Mouse (Mus musculus) liver, adult (tissue): ENCODE results near the gene Abhd5.

Experiments used
- GATA4 ChIP-seq: IDR thresholded peaks from 2 replicates; pipeline ENCODE4 v1.6.1; 2014; ENCODE audit warnings: mild to moderate bottlenecking, low read length; ENCODE audit not compliant: insufficient replicate concordance

Gene Abhd5

DNA sequence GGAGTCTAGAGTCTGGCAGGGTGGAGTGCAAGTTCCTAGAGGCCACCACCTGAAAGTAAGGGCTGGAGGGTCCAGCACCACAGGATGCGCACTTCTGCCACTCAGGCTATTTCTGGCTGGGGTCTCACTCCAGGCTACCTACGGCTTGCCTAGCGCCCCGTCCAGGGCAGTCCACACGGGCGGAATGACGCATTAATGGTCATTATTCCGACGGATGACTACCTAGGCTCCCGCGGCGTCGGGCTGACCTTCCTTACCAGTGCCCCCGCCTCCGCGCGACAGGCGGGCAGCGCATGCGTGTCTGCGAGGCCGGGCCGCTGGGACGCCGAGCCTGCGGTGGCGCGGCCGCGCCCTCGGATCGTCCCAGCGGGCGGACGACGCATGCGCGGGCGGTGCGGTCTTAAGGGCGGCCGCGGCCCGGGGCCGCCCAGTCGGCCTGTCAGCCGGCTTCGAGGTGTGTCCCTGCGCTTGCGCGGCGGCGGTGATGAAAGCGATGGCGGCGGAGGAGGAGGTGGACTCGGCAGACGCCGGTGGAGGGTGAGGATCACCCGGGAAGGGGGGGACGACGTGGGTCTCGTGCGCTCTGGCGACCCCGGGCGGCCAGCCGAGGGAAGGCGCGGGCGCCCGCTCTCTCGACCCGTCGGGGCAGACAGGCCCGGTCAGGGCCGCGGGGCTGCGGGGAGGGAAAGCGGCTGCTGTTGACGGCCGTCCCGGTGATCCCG lies at the start of gene Abhd5:
TSS of gene Abhd5 (plus strand) at position 306 of the 722 bp plus-strand sequence.
- TF ChIP-seq GATA4 = no peak

- TF ChIP-seq GATA4 = no peak
Observed at GRCm38 (mm10) chr9:122305302-122305701, 46.1 kb upstream of the Abhd5 start.

GRCm38 (mm10) chr9:122309013-122309980 lies 42.1 kb upstream of the Abhd5 start:
- TF ChIP-seq GATA4 = no peak

DNA sequence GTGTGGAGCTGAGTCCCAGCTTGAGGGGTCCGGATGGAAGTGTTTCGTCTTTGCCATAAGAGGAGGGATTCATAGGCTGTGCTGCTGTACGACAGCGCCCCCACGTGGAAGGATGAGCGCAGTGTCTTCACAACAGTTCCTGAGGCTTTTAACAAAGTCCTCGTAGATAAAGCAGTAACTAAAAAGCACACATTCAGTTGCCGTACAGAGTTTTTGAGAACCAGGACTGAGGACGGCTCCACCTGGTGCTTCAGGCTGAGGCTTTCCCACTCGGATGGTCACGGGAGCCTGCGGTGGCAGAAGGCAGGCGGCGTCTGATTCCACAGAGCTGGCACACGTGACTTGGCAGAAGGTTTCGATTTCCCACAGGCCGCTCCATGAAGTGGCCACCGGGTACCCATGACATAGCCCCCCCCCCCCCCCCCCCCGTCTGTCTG lies 40.8 kb upstream of the Abhd5 start:
- no peak for TF ChIP-seq GATA4

DNA sequence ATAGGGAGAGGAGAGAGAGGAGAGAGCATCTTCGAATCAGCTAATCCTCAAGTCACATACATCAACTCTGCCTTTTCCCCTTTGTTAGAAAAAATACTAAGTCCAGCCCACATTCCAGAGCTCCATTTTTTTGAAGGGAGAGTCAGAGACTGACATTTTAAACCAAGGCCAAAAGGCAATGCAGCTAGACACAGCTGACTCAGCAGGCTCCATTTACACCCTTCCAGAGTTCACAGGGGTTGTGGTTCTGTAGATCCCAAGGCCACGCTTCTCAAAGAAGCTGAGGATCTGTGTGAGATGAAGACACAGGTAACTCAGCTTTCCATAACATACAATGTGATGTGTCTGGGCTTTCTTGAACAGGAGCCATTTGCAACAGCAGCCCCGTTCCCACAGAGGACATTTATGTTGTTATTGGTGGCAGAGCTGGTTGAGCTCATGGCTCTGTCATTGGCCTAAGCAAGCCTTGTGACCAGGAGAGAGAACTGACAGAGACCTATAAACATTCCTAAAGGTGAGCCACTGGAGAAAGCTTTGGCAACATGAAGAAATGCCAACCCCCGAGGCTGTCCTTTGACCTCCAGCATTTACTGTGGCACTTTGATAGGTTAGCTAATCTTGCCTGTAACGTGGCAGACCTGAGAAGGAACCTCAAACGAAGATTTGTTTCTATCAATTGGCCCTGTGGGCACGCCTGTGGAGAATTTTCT lies 40.2 kb upstream of the Abhd5 start:
- TF ChIP-seq GATA4 = no peak

GRCm38 (mm10) chr9:122312296-122312990 lies 39.0 kb upstream of the Abhd5 start:
- TF ChIP-seq GATA4 = no peak

GRCm38 (mm10) chr9:122314386-122314785 lies 37.0 kb upstream of the Abhd5 start:
- TF ChIP-seq GATA4 = no peak

DNA sequence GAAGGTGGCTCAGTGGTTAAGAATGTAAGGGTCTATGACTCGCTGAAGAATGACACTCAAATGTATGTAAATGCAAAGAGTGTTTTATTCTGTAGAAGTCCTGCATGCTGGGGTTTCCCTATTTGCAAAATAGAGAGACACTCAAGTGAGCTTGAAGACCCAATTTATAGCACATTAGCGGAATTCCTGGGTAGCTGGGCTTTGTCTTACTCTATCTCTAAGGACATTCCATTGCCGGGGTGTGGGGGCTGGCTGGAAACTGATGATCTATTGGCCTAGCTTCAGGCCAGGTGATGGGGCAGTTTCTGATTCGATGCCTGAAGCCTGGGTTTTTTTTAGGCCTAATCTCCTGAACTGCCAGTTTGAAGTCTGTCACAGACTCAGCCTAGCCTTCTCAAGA lies 36.5 kb upstream of the Abhd5 start:
- no peak for TF ChIP-seq GATA4

DNA sequence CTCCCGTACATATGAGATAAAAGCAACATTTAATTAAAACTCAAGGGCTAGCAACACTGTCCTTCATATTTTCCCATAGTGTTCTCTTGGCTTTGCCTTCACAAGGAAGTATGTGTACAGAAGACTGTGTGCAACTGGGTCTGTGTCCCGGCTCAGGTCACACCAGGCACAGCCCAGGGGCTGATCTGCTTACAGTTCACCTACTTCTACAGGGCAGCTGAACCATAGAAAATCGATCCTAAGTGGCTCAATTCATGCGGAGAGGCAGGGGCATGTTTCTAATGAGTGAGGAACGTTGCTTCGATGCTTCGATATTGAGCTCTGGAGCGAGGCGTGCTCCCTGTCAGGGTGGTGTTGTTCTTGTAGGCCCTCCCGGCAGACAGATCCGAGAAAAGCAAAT lies 35.9 kb upstream of the Abhd5 start:
- TF ChIP-seq GATA4 = no peak

- peak; percentile 24; the same call in 1 of the 2 replicates for TF ChIP-seq GATA4
Observed at GRCm38 (mm10) chr9:122316562-122316961, 34.8 kb upstream of the Abhd5 start.

DNA sequence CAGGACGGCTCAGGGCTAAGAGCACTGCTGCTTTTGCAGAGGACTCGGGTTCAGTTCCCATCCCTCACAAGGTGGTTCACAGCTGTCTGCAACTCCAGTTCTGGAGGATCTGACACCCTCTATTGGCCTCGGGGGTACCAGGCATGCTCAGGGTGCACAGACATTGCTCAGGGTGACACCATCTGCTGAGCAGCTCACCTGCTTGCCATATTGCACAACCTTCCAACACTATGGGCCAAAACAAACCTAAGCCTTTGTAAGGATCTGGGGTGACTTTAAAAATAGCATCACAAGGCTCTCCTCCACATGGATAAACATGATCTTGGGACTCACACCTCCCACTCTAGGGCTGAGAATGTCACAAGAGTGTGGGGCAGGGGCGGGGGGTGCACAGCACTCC lies 30.8 kb upstream of the Abhd5 start:
- no peak for TF ChIP-seq GATA4

DNA sequence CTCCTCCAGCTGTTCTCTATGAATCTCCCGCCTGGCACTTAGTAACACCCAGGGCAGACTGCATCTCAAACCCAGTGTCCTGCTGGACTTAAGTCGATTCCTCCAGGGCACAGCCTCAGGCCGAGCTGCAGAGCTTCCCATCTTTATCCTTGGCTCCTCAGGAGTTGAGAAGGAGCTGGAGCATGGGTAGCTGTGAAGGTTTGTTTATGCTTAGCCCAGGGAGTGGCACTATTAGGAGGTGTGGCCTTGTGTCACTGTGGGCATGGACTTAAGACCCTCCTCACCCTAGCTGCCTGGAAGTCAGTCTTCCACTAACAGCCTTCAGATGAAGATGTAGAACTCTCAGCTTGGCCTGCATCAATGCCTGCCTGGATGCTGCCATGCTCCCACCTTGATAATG lies 29.1 kb upstream of the Abhd5 start:
- no peak for TF ChIP-seq GATA4

DNA sequence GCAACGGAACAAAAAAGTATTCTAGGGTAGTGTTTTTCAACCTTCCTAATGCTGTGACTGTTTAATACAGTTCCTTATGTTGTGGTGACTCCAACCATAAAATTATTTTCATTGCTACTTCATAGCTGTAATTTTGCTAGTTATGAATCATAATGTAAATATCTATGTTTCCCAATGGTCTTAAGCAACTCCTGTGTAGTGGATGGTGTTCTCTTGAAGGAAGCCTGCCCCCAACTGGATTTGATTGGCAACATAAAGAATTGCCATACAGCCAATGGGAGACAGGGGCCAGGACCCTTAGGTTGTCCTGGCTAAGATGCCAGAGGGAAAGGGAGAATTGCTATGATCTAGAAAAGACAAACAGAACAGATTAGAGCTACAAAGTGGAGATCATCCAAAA lies 25.4 kb upstream of the Abhd5 start:
- TF ChIP-seq GATA4 = no peak

DNA sequence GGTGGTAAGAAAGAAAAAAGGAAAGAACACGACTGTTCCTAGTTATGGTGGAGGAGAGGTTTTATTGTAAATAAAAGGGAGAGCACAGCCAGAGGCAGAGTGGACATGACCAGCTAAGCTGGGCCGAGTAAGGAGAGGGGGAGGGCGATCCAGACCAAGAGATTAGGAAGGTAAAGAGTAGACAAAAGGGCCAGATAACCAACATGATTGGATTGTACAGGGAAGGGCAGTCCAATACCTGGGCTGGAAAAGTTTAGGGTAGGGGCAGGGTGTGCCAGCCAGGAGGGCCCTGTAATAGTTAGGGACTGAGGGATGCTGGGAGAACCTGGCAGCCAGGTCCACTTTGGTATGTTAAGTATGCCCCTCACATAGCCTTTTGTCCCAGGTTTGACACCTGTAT lies 23.2 kb upstream of the Abhd5 start:
- no peak for TF ChIP-seq GATA4

DNA sequence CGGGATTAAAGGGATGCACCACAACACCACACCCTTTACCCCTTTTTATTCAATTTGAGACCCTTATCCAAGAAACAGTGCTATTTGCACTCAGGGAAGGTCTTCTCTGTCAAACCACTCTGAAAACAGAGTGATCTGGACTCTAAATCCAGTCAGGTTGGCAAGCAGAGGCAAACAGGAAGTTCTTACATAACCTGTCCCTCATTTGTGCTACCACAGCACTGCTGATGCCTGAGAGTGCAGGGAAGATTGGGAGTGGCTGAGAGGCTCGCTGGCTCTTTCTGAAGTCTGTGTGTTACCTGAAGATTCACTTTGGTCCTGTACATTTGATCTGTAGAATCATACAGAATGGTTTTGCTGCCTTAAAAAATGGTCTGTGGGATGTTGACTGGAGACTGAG lies 14.7 kb upstream of the Abhd5 start:
- TF ChIP-seq GATA4 = no peak
